Mouse (Mus musculus) olfactory bulb, adult 2 months (tissue): ENCODE measurements around the gene Gmppb.

ENCODE experiments used
- CTCF ChIP-seq: fragments of 200-500 bp; IDR thresholded peaks from 2 replicates; pipeline ENCODE4 v1.5.1; 2012; ENCODE audit warnings: low read depth, mild to moderate bottlenecking, low read length, moderate library complexity; ENCODE audit not compliant: insufficient read depth
- POLR2A ChIP-seq: fragments of 200-500 bp; IDR thresholded peaks from 2 replicates; pipeline ENCODE4 v1.6.1; 2012; ENCODE audit warnings: mild to moderate bottlenecking, low read depth, low read length, moderate library complexity; ENCODE audit not compliant: insufficient read depth

- peak; percentile 69 for TF ChIP-seq CTCF
- TF ChIP-seq POLR2A = no peak
Measured at GRCm38 (mm10) chr9:108052885-108053664, 4.0 kb downstream of the Gmppb start, which contains the start of gene Amigo3.
